Mouse (Mus musculus): ENCODE results near the gene Fbxo22. TPM values are rescaled to one million over a fixed set of nuclear protein-coding genes. Genes with fewer than 3 reads are reported as not detected.

Gene Fbxo22
- polyA plus RNA-seq, 1 experiment: 33.1 TPM

DNA sequence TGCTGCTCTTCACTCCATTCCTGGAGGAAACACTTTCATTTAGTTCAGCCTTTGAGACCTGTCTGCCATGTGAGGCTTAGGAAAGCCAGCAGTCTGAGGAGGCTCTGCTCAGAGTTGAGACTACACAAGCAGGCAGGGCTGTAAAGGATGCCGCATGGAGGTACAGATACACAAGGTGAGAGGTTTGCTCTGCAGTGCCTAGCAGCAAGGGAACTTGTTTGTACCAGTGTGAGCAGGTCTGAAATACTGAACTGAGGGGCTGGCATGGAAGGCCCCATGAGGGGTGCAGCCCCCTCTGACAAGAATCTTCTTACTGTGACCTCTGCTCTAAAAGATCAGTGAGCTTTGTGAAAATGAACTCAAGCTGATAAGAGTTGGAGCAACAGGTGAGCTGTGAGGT, 4.7 kb downstream of the Fbxo22 start:
- no peak for TF ChIP-seq POLR2A (IDR thresholded peaks at IDR 0.05; ENCODE audit: extremely low read depth, insufficient read depth, low read length)
- TF ChIP-seq CTCF (IDR thresholded peaks at IDR 0.05; ENCODE audit: extremely low read depth, insufficient read depth, low read length): no peak
- no peak overlapping the region for H3K4me3 ChIP-seq (ENCODE audit: insufficient read depth, low read length)
- H3K4me1 ChIP-seq (ENCODE audit: control insufficient read depth, insufficient read depth, low read length): peaks cover 2% of the 10 kb centered on the region
- no peak overlapping the region for H3K27ac ChIP-seq (ENCODE audit: insufficient read depth, low read length)

DNA sequence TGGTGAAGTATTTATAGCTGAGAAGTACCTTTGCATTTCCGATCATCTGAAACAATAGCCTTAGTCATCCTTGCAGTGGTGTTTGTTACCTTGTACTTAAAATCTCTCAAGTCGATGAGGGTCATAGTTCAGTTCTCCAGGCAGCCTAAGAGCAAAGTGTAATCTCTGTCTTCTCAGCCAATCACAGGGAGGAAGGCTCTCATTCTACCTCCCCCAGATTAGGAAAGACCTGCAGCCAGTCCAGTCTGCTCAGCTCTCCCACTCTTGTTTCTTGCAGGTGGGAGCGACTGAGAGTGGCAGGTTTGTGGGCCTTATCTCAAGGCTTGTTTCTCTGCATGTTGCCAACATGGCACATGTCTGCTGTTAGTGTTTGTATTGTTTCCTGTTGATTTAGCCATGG, 6.3 kb downstream of the Fbxo22 start:
- TF ChIP-seq CTCF (IDR thresholded peaks at IDR 0.05; ENCODE audit: extremely low read depth, insufficient read depth, low read length): no peak
- TF ChIP-seq POLR2A (IDR thresholded peaks at IDR 0.05; ENCODE audit: extremely low read depth, insufficient read depth, low read length): no peak
- Histone ChIP-seq H3K27ac (ENCODE audit: insufficient read depth, low read length) (no peak overlapping the region), H3K4me3 (ENCODE audit: insufficient read depth, low read length) (no peak overlapping the region), H3K4me1 (ENCODE audit: control insufficient read depth, insufficient read depth, low read length) (no peaks in the 10 kb centered on the region; the same call in 1 of the 2 replicates)

DNA sequence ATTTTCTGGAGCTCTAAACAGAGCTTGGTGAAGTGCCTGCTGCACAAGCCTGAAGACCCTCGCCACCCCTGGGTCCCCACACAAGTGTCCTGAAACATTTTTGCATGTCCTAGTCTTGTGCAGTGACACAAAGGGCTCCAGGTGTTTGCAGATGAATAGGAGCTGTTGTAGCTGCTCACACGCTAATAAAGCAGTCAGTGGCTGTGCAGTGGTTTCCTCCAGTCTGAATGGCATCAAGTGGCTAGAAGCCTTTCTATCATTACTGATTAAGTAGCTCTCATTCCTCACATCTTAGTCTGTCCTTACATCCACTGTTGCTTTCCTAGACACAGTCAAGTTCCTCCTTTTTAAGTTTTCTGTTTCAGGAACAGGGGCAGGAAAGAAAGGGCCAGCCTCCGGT, 6.9 kb downstream of the Fbxo22 start:
- H3K4me1 ChIP-seq (ENCODE audit: control insufficient read depth, insufficient read depth, low read length): no peaks in the 10 kb centered on the region; the same call in 1 of the 2 replicates
- H3K27ac ChIP-seq (ENCODE audit: insufficient read depth, low read length): no peak overlapping the region
- TF ChIP-seq CTCF (IDR thresholded peaks at IDR 0.05; ENCODE audit: extremely low read depth, insufficient read depth, low read length) (no peak), POLR2A (IDR thresholded peaks at IDR 0.05; ENCODE audit: extremely low read depth, insufficient read depth, low read length) (no peak)
- H3K4me3 ChIP-seq (ENCODE audit: insufficient read depth, low read length): no peak overlapping the region

DNA sequence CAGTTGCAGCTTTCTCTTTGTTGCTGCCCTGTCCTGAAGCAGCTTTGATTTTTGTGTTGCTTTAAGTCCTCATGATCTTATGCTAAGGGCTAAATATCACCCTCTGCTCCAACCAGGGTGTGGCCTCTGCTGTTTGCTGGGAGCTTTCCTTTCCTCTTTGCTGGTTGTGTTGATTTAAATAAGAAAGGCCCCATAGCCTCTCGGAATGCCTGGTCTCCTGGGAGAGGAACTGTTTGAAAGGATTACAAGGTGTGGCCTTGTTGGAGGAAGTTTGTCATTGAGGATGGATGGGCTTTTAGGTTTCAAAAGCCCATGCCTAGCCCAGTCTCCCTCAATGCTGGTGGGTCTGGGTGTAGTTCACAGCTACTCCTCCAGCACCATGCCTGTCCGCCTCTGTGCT, 7.4 kb downstream of the Fbxo22 start:
- no peaks in the 10 kb centered on the region; the same call in 1 of the 2 replicates for H3K4me1 ChIP-seq (ENCODE audit: control insufficient read depth, insufficient read depth, low read length)
- H3K27ac ChIP-seq (ENCODE audit: insufficient read depth, low read length): no peak overlapping the region
- H3K4me3 ChIP-seq (ENCODE audit: insufficient read depth, low read length): no peak overlapping the region
- no peak for TF ChIP-seq POLR2A (IDR thresholded peaks at IDR 0.05; ENCODE audit: extremely low read depth, insufficient read depth, low read length)
- TF ChIP-seq CTCF (IDR thresholded peaks at IDR 0.05; ENCODE audit: extremely low read depth, insufficient read depth, low read length): no peak

DNA sequence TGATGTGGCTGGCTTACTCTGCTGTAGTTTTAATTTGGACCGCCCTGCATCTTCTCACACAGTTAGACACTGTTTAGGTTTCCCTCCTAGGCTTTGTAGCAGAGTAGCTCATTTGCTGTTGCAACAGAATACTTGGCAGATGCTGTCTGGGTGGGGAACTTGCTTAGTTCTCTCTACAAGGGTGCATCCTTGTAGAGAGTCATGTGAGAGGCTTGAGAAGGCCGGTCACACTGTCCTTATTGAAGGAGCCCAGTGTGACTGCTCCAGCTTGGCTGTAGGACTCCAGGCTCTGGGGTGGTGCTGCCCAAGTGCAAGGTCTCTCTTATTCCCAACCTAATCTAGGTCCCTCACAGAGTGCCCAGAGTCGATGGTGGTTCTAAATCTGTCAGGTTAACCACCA, 8.7 kb downstream of the Fbxo22 start:
- no peak for TF ChIP-seq POLR2A (IDR thresholded peaks at IDR 0.05; ENCODE audit: extremely low read depth, insufficient read depth, low read length)
- no peak for TF ChIP-seq CTCF (IDR thresholded peaks at IDR 0.05; ENCODE audit: extremely low read depth, insufficient read depth, low read length)
- Histone ChIP-seq H3K4me3 (ENCODE audit: insufficient read depth, low read length) (no peak overlapping the region), H3K4me1 (ENCODE audit: control insufficient read depth, insufficient read depth, low read length) (no peaks in the 10 kb centered on the region; the same call in 1 of the 2 replicates), H3K27ac (ENCODE audit: insufficient read depth, low read length) (no peak overlapping the region)

DNA sequence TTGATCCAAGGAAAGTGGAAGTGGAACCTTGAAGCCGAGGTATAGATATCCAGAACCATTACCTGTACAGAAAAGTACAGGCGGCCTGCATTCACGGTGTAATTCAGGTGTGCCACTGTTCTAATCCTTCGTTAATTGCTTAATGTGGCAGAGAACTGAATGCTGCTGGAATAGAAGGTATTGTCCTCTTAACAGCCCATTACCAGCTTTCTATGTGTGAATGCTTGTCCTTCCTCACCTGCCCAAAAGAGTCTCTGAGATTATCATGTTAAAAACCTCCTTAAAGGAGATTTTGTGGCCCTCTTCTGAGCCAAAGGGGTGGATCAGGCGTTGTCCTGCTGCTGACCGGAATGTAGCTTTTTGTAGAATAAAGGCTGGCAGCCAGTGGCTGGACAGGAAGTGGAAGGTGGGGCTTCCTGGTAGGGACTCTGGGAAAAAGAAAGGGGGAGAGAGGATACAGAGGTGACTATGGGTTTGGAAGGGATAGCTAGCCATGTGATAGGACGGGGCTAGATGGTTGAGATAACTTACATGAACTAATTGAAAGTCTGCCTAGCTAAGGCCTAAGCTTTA, 16.5 kb downstream of the Fbxo22 start:
- Histone ChIP-seq H3K4me1 (ENCODE audit: control insufficient read depth, insufficient read depth, low read length) (no peaks in the 10 kb centered on the region; the same call in 1 of the 2 replicates), H3K4me3 (ENCODE audit: insufficient read depth, low read length) (no peak overlapping the region), H3K27ac (ENCODE audit: insufficient read depth, low read length) (0 out of 2 replicates have a peak overlapping the region, but pooled peaks have one; percentile 33)
- TF ChIP-seq CTCF (IDR thresholded peaks at IDR 0.05; ENCODE audit: extremely low read depth, insufficient read depth, low read length): no peak
- TF ChIP-seq POLR2A (IDR thresholded peaks at IDR 0.05; ENCODE audit: extremely low read depth, insufficient read depth, low read length): no peak

DNA sequence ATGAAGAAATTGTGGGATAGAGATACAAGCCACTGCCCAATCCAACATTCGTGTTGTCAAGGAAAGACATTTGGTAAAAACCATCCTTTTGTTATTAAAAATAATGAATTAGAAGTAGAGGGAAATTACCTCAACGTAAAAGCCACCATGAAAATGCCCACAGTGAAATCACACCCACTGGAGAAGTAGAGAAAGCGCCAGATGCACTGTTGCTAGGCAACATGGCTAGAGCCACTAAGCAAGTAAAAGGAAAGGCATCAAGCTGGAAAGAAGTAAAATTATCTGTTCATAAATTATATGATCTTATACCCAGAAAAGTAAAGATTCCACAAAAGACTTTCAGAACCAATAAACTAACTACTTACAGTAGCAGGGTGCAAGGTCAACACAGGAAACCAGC, 17.5 kb downstream of the Fbxo22 start:
- Histone ChIP-seq H3K4me3 (ENCODE audit: insufficient read depth, low read length) (no peak overlapping the region), H3K27ac (ENCODE audit: insufficient read depth, low read length) (no peak overlapping the region), H3K4me1 (ENCODE audit: control insufficient read depth, insufficient read depth, low read length) (no peaks in the 10 kb centered on the region; the same call in 1 of the 2 replicates)
- TF ChIP-seq POLR2A (IDR thresholded peaks at IDR 0.05; ENCODE audit: extremely low read depth, insufficient read depth, low read length): no peak
- no peak for TF ChIP-seq CTCF (IDR thresholded peaks at IDR 0.05; ENCODE audit: extremely low read depth, insufficient read depth, low read length)

DNA sequence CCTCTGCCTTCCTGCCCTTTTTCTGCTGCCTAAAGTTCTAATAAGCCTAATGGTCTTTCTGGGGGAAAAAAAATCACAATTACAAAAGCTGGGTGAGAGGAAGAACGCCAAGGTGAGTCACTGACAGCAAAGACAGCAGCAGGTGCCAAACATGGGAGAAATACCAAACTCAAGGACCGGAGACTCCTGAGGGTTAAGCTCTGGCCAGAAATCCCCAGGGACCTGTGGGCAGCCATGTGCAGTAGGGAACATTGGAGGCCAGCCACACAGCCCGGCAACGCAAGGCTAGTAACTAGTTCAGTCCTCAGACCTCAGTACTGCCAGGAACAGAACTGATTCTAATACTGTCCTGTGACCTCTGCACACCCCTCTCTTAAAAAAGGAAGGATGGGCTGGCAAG, 19.4 kb downstream of the Fbxo22 start:
- TF ChIP-seq POLR2A (IDR thresholded peaks at IDR 0.05; ENCODE audit: extremely low read depth, insufficient read depth, low read length) (no peak), CTCF (IDR thresholded peaks at IDR 0.05; ENCODE audit: extremely low read depth, insufficient read depth, low read length) (no peak)
- Histone ChIP-seq H3K4me3 (ENCODE audit: insufficient read depth, low read length) (no peak overlapping the region), H3K4me1 (ENCODE audit: control insufficient read depth, insufficient read depth, low read length) (no peaks in the 10 kb centered on the region; the same call in 1 of the 2 replicates), H3K27ac (ENCODE audit: insufficient read depth, low read length) (no peak overlapping the region)

DNA sequence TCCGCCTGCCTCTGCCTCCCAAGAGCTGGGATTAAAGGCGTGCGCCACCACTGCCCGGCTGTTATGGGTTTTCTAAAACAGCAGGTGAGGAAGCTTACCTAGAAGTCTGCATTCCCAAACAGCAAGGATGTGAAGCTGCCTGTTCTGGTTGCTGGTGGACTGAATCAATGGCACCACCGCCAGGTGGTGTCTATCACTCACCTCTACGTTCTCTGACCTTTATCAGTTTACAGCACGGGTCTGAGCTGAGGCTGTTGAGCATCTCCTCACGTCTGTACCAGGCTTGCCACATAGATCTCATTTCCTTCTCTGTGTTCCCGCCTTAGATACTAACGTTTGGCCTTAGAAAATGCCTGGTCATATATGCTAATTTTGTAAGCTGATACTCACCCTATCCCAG, 20.3 kb downstream of the Fbxo22 start:
- H3K27ac ChIP-seq (ENCODE audit: insufficient read depth, low read length): no peak overlapping the region
- TF ChIP-seq POLR2A (IDR thresholded peaks at IDR 0.05; ENCODE audit: extremely low read depth, insufficient read depth, low read length) (no peak), CTCF (IDR thresholded peaks at IDR 0.05; ENCODE audit: extremely low read depth, insufficient read depth, low read length) (no peak)
- H3K4me3 ChIP-seq (ENCODE audit: insufficient read depth, low read length): no peak overlapping the region
- no peaks in the 10 kb centered on the region; the same call in 1 of the 2 replicates for H3K4me1 ChIP-seq (ENCODE audit: control insufficient read depth, insufficient read depth, low read length)

DNA sequence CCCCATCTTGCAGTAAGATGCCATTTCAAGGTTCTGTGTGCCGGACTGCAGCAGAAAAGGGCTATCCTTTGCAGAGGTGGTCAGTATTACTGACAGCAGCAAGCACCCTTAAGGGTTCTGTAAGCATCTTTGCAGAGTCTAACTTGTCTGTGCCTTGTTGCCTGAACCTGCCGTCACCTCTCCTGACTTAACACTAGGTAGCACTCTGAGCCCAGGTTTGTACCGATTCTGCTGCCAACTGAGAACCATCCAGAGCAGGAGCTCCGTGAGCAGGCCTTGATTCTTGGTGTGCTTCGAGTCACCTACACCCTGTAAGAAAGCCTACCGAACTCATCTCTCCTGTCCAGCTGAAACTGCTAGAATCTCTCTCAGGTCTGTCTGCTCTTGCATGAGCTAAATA, 22.8 kb downstream of the Fbxo22 start:
- Histone ChIP-seq H3K4me1 (ENCODE audit: control insufficient read depth, insufficient read depth, low read length) (no peaks in the 10 kb centered on the region; the same call in 1 of the 2 replicates), H3K27ac (ENCODE audit: insufficient read depth, low read length) (no peak overlapping the region), H3K4me3 (ENCODE audit: insufficient read depth, low read length) (no peak overlapping the region)
- TF ChIP-seq POLR2A (IDR thresholded peaks at IDR 0.05; ENCODE audit: extremely low read depth, insufficient read depth, low read length): no peak
- peak; percentile 51 for TF ChIP-seq CTCF (IDR thresholded peaks at IDR 0.05; ENCODE audit: extremely low read depth, insufficient read depth, low read length)

Data from cortical plate, adult 2 months (tissue).